Comparison of ENCODE assay signal across 12 mouse cellular contexts in genomic region chr11:117296116-117296499, GRCm38 (mm10).
A peak's percentile ranks its signal among the peaks of the same experiment; 100 is the strongest.
DNase-seq lines count a peak whose midpoint lies in the region; ATAC-seq and TF ChIP-seq lines count a peak whose summit lies in the region.
"Had no signal": no experiment of that assay in that cellular context is flagged by ENCODE, and none has a peak within 500 bp of the region (broad histone marks: within the 10 kb centered on the region; RNA-seq: fewer than 3 reads in every experiment).

No protein-coding gene starts in this region.

- intact Hi-C loops in left cerebral cortex, adult 2 months (cut with DNase I) = loop anchor here (5.0 kb wide), 1 partner anchor 61 kb away; no protein-coding TSS in a partner anchor

- no peak overlapping the region for H3K4me3 ChIP-seq in left cerebral cortex, adult 2 months
- no peak overlapping the region for H3K4me3 ChIP-seq in embryonic facial prominence, embryonic 13.5 days
- H3K4me3 ChIP-seq in hindbrain, embryonic 15.5 days = no peak overlapping the region
- no peak overlapping the region for H3K4me3 ChIP-seq in neural tube, embryonic 15.5 days (replicated peaks)
- no peak overlapping the region for H3K4me3 ChIP-seq in lung, postnatal 0 days (ENCODE audit: low read depth, low read length)

- no peaks in the 10 kb centered on the region for H3K27me3 ChIP-seq in embryonic facial prominence, embryonic 13.5 days
- H3K27me3 ChIP-seq in hindbrain, embryonic 15.5 days = no peaks in the 10 kb centered on the region
- H3K27me3 ChIP-seq in neural tube, embryonic 15.5 days (replicated peaks) = no peaks in the 10 kb centered on the region
- no peaks in the 10 kb centered on the region for H3K27me3 ChIP-seq in lung, postnatal 0 days (replicated peaks; ENCODE audit: insufficient read depth, low read length)

- peak overlapping the region; percentile 11; the same call in 1 of the 2 replicates for H3K27ac ChIP-seq in left cerebral cortex, adult 2 months
- peak overlapping the region; percentile 75 for H3K27ac ChIP-seq in embryonic facial prominence, embryonic 13.5 days
- peak overlapping the region; percentile 52; the same call in 1 of the 2 replicates for H3K27ac ChIP-seq in hindbrain, embryonic 15.5 days (replicated peaks)
- H3K27ac ChIP-seq in neural tube, embryonic 15.5 days (replicated peaks) = peak overlapping the region; percentile 39
- H3K27ac ChIP-seq in lung, postnatal 0 days (ENCODE audit: low read length) = no peak overlapping the region
- H3K27ac ChIP-seq: macrophage had no signal

- 0 out of 2 replicates have a peak overlapping the region, but pooled peaks have one; percentile 9 for H3K4me2 ChIP-seq in embryonic facial prominence, embryonic 13.5 days
- no peak overlapping the region for H3K4me2 ChIP-seq in hindbrain, embryonic 15.5 days
- no peak overlapping the region for H3K4me2 ChIP-seq in neural tube, embryonic 15.5 days
- no peak overlapping the region for H3K4me2 ChIP-seq in lung, postnatal 0 days (replicated peaks; ENCODE audit: low read depth, low read length)

- WGBS in embryonic facial prominence, embryonic 13.5 days = 63% methylated on average over 4 of the region's 4 CpGs
- WGBS in hindbrain, embryonic 15.5 days = 62% methylated on average over 4 of the region's 4 CpGs
- 52% methylated on average over 4 of the region's 4 CpGs for WGBS in neural tube, embryonic 15.5 days
- WGBS in lung, postnatal 0 days = 76% methylated on average over 4 of the region's 4 CpGs

- no peaks in the 10 kb centered on the region for H3K9me3 ChIP-seq in embryonic facial prominence, embryonic 13.5 days
- H3K9me3 ChIP-seq in hindbrain, embryonic 15.5 days = no peaks in the 10 kb centered on the region
- H3K9me3 ChIP-seq in neural tube, embryonic 15.5 days (replicated peaks) = no peaks in the 10 kb centered on the region
- H3K9me3 ChIP-seq in lung, postnatal 0 days (ENCODE audit: low read length) = no peaks in the 10 kb centered on the region

- no peak for TF ChIP-seq EP300 in lung, postnatal 0 days (IDR thresholded peaks at IDR 0.05)

- no peak for ATAC-seq in embryonic facial prominence, embryonic 13.5 days (ENCODE audit: insufficient number of reproducible peaks, insufficient read depth, low FRiP score, low TSS enrichment, low read depth)
- ATAC-seq in hindbrain, embryonic 15.5 days (ENCODE audit: low FRiP score, low read depth) = no peak
- peak; percentile 40; the same call in 1 of the 2 replicates for ATAC-seq in neural tube, embryonic 15.5 days (ENCODE audit: low FRiP score)
- no peak for ATAC-seq in lung, postnatal 0 days
- ATAC-seq in erythroid progenitor cell, adult 5-6 weeks (replicated peaks; ENCODE audit: low FRiP score, poor library complexity, severe bottlenecking) = no peak

- H3K9ac ChIP-seq in embryonic facial prominence, embryonic 13.5 days = peak overlapping the region; percentile 52; the same call in 1 of the 2 replicates
- H3K9ac ChIP-seq in hindbrain, embryonic 15.5 days = no peak overlapping the region
- H3K9ac ChIP-seq in neural tube, embryonic 15.5 days (replicated peaks) = no peak overlapping the region; the same call in 1 of the 2 replicates
- H3K9ac ChIP-seq in lung, postnatal 0 days (replicated peaks; ENCODE audit: low read depth) = no peak overlapping the region

- TF ChIP-seq CTCF in left cerebral cortex, adult 2 months (IDR thresholded peaks at IDR 0.05) = no peak
- TF ChIP-seq CTCF in lung, postnatal 0 days (IDR thresholded peaks at IDR 0.05) = no peak

- no peak for DNase-seq in left cerebral cortex, adult 2 months (ENCODE audit: extremely low spot score in 1 of 2, low spot score in 2 of 2)
- DNase-seq in left cerebral cortex, adult 8-10 months (ENCODE audit: low spot score in 2 of 2) = no peak
- no peak for DNase-seq in lung, postnatal 0 days (ENCODE audit: low spot score)
- DNase-seq: adrenal gland, adult 2 months; gastrocnemius, postnatal 25 days; heart, postnatal 4 days; thymus, adult 2 months had no signal

- peaks cover 53% of the 10 kb centered on the region for H3K4me1 ChIP-seq in embryonic facial prominence, embryonic 13.5 days
- H3K4me1 ChIP-seq in hindbrain, embryonic 15.5 days (replicated peaks) = peaks cover 19% of the 10 kb centered on the region
- peaks cover 25% of the 10 kb centered on the region for H3K4me1 ChIP-seq in neural tube, embryonic 15.5 days
- H3K4me1 ChIP-seq in lung, postnatal 0 days (ENCODE audit: insufficient read depth, low read depth, low read length) = no peaks in the 10 kb centered on the region

- H3K36me3 ChIP-seq in embryonic facial prominence, embryonic 13.5 days = peaks cover 48% of the 10 kb centered on the region
- H3K36me3 ChIP-seq in hindbrain, embryonic 15.5 days = no peaks in the 10 kb centered on the region
- no peaks in the 10 kb centered on the region; the same call in 1 of the 2 replicates for H3K36me3 ChIP-seq in neural tube, embryonic 15.5 days
- 0 out of 2 replicates have a peak, but pooled peaks cover 6% of the 10 kb centered on the region for H3K36me3 ChIP-seq in lung, postnatal 0 days (ENCODE audit: insufficient read depth, low read length)
